Mouse (Mus musculus): ENCODE measurements around the gene Opcml. TPM values are rescaled to one million over a fixed set of nuclear protein-coding genes. Genes with fewer than 3 reads are reported as not detected.

Opcml gene
- polyA plus RNA-seq, 1 experiment from 2014 or later, result 1.7 TPM

- Histone ChIP-seq H3K9me3 (replicated peaks) (no peaks in the 10 kb centered on the region), H3K4me3 (no peak overlapping the region), H3K4me2 (no peak overlapping the region), H3K4me1 (replicated peaks) (no peaks in the 10 kb centered on the region), H3K27me3 (no peaks in the 10 kb centered on the region), H3K27ac (no peak overlapping the region), H3K36me3 (no peaks in the 10 kb centered on the region), H3K9ac (no peak overlapping the region)
- ATAC-seq (replicated peaks; ENCODE audit: insufficient number of reproducible peaks, insufficient read depth, low FRiP score, low read depth), result no peak
- WGBS, result 63% methylated on average over 5 of the region's 5 CpGs
These were observed 893.4 kb downstream of the Opcml start for GRCm38 (mm10) chr9:28683951-28684470.

GRCm38 (mm10) chr9:28686942-28687611, 896.5 kb downstream of the Opcml start:
- H3K9me3 ChIP-seq (replicated peaks), result no peaks in the 10 kb centered on the region
- no peak overlapping the region for H3K4me3 ChIP-seq
- ATAC-seq (replicated peaks; ENCODE audit: insufficient number of reproducible peaks, insufficient read depth, low FRiP score, low read depth), result no peak
- no peaks in the 10 kb centered on the region for H3K4me1 ChIP-seq (replicated peaks)
- no peak overlapping the region for H3K4me2 ChIP-seq
- WGBS, result 68% methylated on average over 7 of the region's 7 CpGs
- H3K27me3 ChIP-seq, result no peaks in the 10 kb centered on the region
- H3K36me3 ChIP-seq, result no peaks in the 10 kb centered on the region
- no peak overlapping the region for H3K9ac ChIP-seq
- H3K27ac ChIP-seq, result no peak overlapping the region

GRCm38 (mm10) chr9:28690134-28690533, 899.6 kb downstream of the Opcml start:
- no peaks in the 10 kb centered on the region for H3K4me1 ChIP-seq (replicated peaks)
- 64% methylated on average over 2 of the region's 2 CpGs for WGBS
- H3K9me3 ChIP-seq (replicated peaks), result no peaks in the 10 kb centered on the region
- no peak overlapping the region for H3K9ac ChIP-seq
- no peaks in the 10 kb centered on the region for H3K36me3 ChIP-seq
- no peaks in the 10 kb centered on the region for H3K27me3 ChIP-seq
- no peak for ATAC-seq (replicated peaks; ENCODE audit: insufficient number of reproducible peaks, insufficient read depth, low FRiP score, low read depth)
- no peak overlapping the region for H3K27ac ChIP-seq
- no peak overlapping the region for H3K4me3 ChIP-seq
- no peak overlapping the region for H3K4me2 ChIP-seq

GRCm38 (mm10) chr9:28705796-28706195, 915.2 kb downstream of the Opcml start:
- Histone ChIP-seq H3K9ac (no peak overlapping the region), H3K4me3 (no peak overlapping the region), H3K4me1 (replicated peaks) (no peaks in the 10 kb centered on the region), H3K27me3 (no peaks in the 10 kb centered on the region), H3K4me2 (no peak overlapping the region), H3K9me3 (replicated peaks) (no peaks in the 10 kb centered on the region), H3K27ac (no peak overlapping the region), H3K36me3 (no peaks in the 10 kb centered on the region)
- no peak for ATAC-seq (replicated peaks; ENCODE audit: insufficient number of reproducible peaks, insufficient read depth, low FRiP score, low read depth)
- 59% methylated on average over 4 of the region's 4 CpGs for WGBS

GRCm38 (mm10) chr9:28714544-28714943, 924.0 kb downstream of the Opcml start:
- WGBS, result 74% methylated on average over 2 of the region's 2 CpGs
- Histone ChIP-seq H3K36me3 (no peaks in the 10 kb centered on the region), H3K4me1 (replicated peaks) (no peaks in the 10 kb centered on the region), H3K27ac (no peak overlapping the region), H3K27me3 (no peaks in the 10 kb centered on the region), H3K9ac (no peak overlapping the region), H3K4me2 (no peak overlapping the region), H3K4me3 (no peak overlapping the region), H3K9me3 (replicated peaks) (no peaks in the 10 kb centered on the region)
- no peak for ATAC-seq (replicated peaks; ENCODE audit: insufficient number of reproducible peaks, insufficient read depth, low FRiP score, low read depth)

GRCm38 (mm10) chr9:28720186-28720585, 929.6 kb downstream of the Opcml start:
- H3K9me3 ChIP-seq (replicated peaks), result no peaks in the 10 kb centered on the region
- H3K27ac ChIP-seq, result no peak overlapping the region
- H3K36me3 ChIP-seq, result no peaks in the 10 kb centered on the region
- WGBS, result 85% methylated on average over 2 of the region's 2 CpGs
- H3K27me3 ChIP-seq, result no peaks in the 10 kb centered on the region
- no peak overlapping the region for H3K4me3 ChIP-seq
- no peak for ATAC-seq (replicated peaks; ENCODE audit: insufficient number of reproducible peaks, insufficient read depth, low FRiP score, low read depth)
- H3K9ac ChIP-seq, result no peak overlapping the region
- H3K4me2 ChIP-seq, result no peak overlapping the region
- no peaks in the 10 kb centered on the region for H3K4me1 ChIP-seq (replicated peaks)

GRCm38 (mm10) chr9:28731811-28732602, 941.4 kb downstream of the Opcml start:
- Histone ChIP-seq H3K9me3 (replicated peaks) (no peaks in the 10 kb centered on the region), H3K27ac (no peak overlapping the region), H3K9ac (no peak overlapping the region), H3K27me3 (no peaks in the 10 kb centered on the region), H3K36me3 (no peaks in the 10 kb centered on the region), H3K4me3 (no peak overlapping the region), H3K4me2 (no peak overlapping the region), H3K4me1 (replicated peaks) (no peaks in the 10 kb centered on the region)
- ATAC-seq (replicated peaks; ENCODE audit: insufficient number of reproducible peaks, insufficient read depth, low FRiP score, low read depth), result no peak
- 73% methylated on average over 10 of the region's 10 CpGs for WGBS

- 0 out of 2 replicates have a peak, but pooled peaks cover 2% of the 10 kb centered on the region for H3K4me1 ChIP-seq (replicated peaks)
- H3K9me3 ChIP-seq (replicated peaks), result no peaks in the 10 kb centered on the region
- H3K36me3 ChIP-seq, result no peaks in the 10 kb centered on the region
- no peaks in the 10 kb centered on the region for H3K27me3 ChIP-seq
- H3K4me3 ChIP-seq, result no peak overlapping the region
- no peak for ATAC-seq (replicated peaks; ENCODE audit: insufficient number of reproducible peaks, insufficient read depth, low FRiP score, low read depth)
- H3K4me2 ChIP-seq, result no peak overlapping the region
- no peak overlapping the region for H3K27ac ChIP-seq
- WGBS, result 93% methylated on average over 2 of the region's 2 CpGs
- no peak overlapping the region for H3K9ac ChIP-seq
These were observed 947.4 kb downstream of the Opcml start for GRCm38 (mm10) chr9:28737955-28738354.

GRCm38 (mm10) chr9:28738451-28738860, 947.9 kb downstream of the Opcml start:
- Histone ChIP-seq H3K4me1 (replicated peaks) (0 out of 2 replicates have a peak, but pooled peaks cover 2% of the 10 kb centered on the region), H3K4me2 (no peak overlapping the region), H3K9me3 (replicated peaks) (no peaks in the 10 kb centered on the region), H3K4me3 (no peak overlapping the region), H3K36me3 (no peaks in the 10 kb centered on the region), H3K27me3 (no peaks in the 10 kb centered on the region), H3K9ac (no peak overlapping the region), H3K27ac (no peak overlapping the region)
- no peak for ATAC-seq (replicated peaks; ENCODE audit: insufficient number of reproducible peaks, insufficient read depth, low FRiP score, low read depth)
- 42% methylated on average over 1 of the region's 1 CpGs for WGBS

- no peaks in the 10 kb centered on the region for H3K27me3 ChIP-seq
- no peak for ATAC-seq (replicated peaks; ENCODE audit: insufficient number of reproducible peaks, insufficient read depth, low FRiP score, low read depth)
- no peaks in the 10 kb centered on the region for H3K36me3 ChIP-seq
- H3K4me2 ChIP-seq, result no peak overlapping the region
- H3K4me1 ChIP-seq (replicated peaks), result 0 out of 2 replicates have a peak, but pooled peaks cover 3% of the 10 kb centered on the region
- H3K4me3 ChIP-seq, result no peak overlapping the region
- no peaks in the 10 kb centered on the region for H3K9me3 ChIP-seq (replicated peaks)
- 41% methylated on average over 3 of the region's 3 CpGs for WGBS
- H3K27ac ChIP-seq, result no peak overlapping the region
- no peak overlapping the region for H3K9ac ChIP-seq
These were observed 954.2 kb downstream of the Opcml start for GRCm38 (mm10) chr9:28744771-28745170.

- Histone ChIP-seq H3K4me3 (no peak overlapping the region), H3K36me3 (no peaks in the 10 kb centered on the region), H3K27ac (no peak overlapping the region), H3K4me1 (replicated peaks) (0 out of 2 replicates have a peak, but pooled peaks cover 3% of the 10 kb centered on the region), H3K9ac (no peak overlapping the region), H3K27me3 (no peaks in the 10 kb centered on the region), H3K4me2 (no peak overlapping the region), H3K9me3 (replicated peaks) (no peaks in the 10 kb centered on the region)
- 86% methylated on average over 2 of the region's 2 CpGs for WGBS
- ATAC-seq (replicated peaks; ENCODE audit: insufficient number of reproducible peaks, insufficient read depth, low FRiP score, low read depth), result no peak
These were observed 958.3 kb downstream of the Opcml start for GRCm38 (mm10) chr9:28748902-28749301.
